Mouse (Mus musculus) left cerebral cortex, postnatal 10 days (tissue): ENCODE data around the gene Gm20517. TPM values are rescaled to one million over a fixed set of nuclear protein-coding genes. Genes with fewer than 3 reads are reported as not detected.
A peak's percentile ranks its signal among the peaks of the same experiment; 100 is the strongest.
"Not testable (repeated sequence)": the region's sequence is repeated elsewhere in the genome, so short reads cannot be mapped to it uniquely, and the experiment has no call there.

Experiments
- DNase-seq, 2 experiments: peaks; one replicate each; pipeline ENCODE4 v3.0.0; 2021 to 2022; ENCODE audit warnings: low spot score in 2 of 2, mixed read lengths in 1 of 2; ENCODE audit errors: extremely low spot score in 1 of 2
- intact Hi-C: fragments of 180-260 bp; cut with DNase I; formaldehyde crosslinking; loops from one replicate; pipeline ENCODE4 v1.15.1; 2025
- total RNA-seq, 2 experiments: library from RNA; stranded (reverse); gene quantifications; 2 replicates each; pipeline ENCODE4 v1.2.3; 2021

Gm20517 gene
- total RNA-seq, 2 experiments from 2014 or later: 6.2 to 6.4 TPM

DNA sequence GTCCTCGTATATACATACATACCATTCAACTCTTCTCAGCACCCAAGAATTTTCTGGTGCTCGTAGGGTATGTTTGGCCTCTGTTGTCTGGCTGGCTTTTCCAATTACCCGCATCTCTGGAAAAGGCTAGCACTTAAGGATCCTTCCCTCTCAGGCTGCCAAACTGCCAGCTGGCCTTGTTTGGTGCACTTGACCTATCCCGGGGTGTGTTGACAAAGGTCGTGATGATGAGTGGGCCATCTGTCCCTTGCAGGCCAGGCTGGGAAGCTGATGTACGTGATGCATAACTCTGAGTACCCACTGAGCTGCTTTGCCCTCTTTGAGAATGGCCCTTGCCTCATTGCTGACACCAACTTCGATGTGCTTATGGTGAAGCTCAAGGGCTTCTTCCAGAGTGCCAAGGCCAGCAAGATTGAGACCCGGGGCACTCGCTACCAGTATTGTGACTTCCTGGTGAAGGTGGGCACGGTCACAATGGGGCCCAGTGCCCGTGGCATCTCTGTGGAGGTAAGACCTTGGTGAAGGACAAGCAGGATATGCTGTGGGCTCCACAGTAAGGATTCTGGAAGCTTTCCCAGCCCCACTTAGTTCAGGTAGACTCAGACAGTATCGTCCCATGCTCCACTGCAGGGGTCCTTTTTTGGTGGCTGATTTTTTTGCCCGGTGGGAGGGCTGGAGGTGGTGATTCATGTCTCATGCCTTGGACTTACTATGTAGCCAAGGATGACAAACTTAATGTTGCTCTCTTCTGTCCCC lies 7.3 kb downstream of the Gm20517 start:
- intact Hi-C loops: no loop called here
- no peak for DNase-seq

DNA sequence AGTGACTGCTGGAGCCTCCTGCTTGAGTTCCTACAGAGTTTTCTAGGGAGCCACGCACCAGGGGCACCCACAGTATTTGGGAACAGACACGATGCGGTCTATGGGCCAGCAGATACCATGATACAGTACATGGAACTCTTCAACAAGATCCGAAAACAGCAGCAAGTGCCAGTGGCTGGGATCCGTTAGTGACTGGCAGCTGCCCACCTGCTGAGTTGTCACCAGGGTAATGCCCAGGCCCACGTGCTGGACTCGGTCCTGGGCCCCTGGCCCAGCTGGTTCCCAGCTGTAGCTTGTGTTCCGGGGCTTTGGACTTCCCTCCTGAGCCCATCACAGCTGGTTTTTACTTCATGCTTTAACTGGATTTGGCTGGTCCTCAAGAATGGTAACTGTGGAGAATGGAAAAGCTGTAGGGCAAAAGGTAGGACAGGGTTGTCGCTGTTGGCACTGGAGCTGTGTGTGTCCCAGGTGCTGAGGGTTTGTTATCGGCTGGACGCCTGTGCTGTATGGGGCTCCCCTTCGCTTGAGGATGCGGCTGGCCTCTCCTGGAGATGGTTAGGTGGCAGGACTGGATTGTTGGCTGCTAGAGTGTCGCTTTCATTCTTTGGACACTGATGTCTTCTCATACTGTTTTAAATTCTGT lies 11.6 kb downstream of the Gm20517 start:
- intact Hi-C loops: no loop called here
- no peak for DNase-seq

DNA sequence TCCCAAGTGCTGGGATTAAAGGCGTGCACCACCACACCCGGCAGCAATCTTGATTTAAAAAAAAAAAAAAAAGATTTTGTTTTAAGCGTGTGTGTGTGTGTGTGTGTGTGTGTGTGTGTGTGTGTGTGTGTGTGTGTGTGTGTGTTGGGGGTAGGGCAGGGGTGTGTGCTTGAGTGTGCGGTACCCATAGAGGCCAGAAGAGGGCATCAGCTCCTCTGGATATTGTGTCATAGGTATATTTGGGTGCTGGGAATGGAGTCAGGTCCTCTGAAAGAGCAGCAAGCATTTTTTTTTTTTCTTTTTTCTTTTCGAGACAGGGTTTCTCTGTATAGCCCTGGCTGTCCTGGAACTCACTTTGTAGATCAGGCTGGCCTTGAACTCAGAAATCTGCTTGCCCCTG lies 13.2 kb downstream of the Gm20517 start:
- DNase-seq, intact Hi-C loops: not testable (repeated sequence)

DNA sequence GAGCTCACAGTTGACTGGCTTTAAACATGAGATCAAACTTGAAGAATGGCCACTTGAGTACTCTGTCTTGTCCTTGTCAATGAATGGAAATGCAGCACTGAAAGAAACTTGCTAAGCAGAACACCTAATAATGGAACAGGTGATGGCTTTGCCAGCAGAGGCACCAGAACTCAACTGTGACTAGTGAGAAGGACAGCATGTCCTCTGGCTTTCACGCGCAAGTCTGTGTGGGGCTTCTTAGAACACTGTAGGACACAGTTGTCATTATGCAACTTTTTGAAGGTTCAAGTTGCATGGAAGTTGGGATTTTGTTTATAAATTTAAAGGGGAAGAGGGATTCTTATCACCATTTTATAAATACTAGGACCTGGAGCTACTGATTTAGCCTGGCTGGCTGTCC lies 13.7 kb downstream of the Gm20517 start:
- DNase-seq: no peak
- intact Hi-C loops: no loop called here

DNA sequence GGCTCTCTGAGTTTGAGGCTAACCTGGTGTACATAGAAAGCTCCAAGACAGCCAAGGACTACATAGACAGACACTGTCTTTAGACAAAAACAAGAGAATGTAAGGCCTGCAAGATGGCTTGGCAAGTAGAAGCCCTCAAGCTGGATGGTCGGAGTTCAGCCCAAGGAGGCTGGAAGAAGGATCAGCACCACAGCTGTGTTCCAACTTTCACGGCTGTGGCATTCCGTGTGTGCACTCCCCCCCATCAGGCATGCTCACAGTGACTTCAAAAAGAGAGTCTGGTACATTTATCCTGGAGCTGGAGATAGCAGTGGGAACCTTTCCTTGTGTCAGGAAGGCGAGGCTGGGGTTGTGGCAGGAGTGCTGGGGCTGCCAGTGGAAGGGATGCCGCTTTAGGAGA lies 14.6 kb downstream of the Gm20517 start:
- intact Hi-C loops: no loop called here
- no peak for DNase-seq

DNA sequence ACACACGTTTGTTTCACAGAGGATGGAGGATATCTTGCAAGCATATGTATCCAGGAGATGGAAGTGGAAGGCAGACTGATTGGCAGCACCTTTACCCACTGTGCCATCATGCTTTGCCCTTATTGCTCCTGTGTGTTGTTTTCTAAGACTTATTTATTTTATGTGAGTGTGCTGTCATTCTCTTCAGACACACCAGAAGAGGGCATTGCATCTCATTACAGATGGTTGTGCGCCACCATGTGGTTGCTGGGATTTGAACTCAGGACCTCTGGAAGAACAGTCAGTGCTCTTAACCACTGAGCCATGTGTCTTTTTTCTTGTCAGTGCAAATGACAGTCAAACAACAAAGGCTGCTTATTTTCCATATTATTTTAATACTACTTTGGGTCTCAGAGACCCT lies 16.4 kb downstream of the Gm20517 start:
- intact Hi-C loops: no loop called here
- DNase-seq: no peak

DNA sequence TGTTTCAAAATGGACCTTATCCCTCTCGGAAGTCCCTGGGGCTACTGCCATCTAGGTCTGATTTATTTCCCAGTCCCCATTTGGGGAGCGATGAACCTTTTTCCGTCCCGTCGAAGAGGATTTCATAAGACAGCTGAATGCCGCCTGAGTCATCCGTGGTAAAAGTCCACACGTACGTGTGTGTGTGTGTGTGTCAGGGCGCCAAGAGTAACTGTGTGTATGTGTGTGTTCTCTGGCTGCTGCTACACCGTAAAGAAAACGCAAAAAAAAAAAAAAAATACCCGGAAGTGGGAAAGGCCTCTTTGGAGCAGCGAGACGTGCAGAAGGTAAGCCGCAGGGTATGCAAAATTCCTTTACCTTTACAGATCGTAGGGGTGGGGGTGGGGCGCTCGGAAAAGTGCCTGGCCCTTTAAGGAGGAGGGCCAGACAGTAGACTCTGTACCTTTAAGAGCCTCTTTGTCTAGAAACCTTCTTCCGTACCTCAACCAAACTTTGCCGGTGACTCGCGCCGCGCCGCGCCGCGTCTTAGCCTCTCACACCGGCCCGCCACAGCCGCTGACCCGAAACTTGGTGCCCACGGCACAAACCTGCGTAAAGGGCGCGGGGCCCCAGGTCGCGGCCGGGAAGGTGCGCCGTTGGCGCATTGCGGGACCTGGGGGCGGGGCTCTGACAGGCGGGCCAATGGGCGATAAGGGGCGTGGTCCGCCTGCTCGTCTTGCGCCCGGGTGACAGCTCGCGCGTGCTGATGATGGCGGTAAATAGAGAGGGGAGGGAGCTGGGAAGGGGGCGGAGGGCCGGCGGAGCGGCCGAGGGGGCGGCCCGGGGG lies 17.7 kb downstream of the Gm20517 start:
- intact Hi-C loops: no loop called here
- DNase-seq: peak; percentile 93 to 98

DNA sequence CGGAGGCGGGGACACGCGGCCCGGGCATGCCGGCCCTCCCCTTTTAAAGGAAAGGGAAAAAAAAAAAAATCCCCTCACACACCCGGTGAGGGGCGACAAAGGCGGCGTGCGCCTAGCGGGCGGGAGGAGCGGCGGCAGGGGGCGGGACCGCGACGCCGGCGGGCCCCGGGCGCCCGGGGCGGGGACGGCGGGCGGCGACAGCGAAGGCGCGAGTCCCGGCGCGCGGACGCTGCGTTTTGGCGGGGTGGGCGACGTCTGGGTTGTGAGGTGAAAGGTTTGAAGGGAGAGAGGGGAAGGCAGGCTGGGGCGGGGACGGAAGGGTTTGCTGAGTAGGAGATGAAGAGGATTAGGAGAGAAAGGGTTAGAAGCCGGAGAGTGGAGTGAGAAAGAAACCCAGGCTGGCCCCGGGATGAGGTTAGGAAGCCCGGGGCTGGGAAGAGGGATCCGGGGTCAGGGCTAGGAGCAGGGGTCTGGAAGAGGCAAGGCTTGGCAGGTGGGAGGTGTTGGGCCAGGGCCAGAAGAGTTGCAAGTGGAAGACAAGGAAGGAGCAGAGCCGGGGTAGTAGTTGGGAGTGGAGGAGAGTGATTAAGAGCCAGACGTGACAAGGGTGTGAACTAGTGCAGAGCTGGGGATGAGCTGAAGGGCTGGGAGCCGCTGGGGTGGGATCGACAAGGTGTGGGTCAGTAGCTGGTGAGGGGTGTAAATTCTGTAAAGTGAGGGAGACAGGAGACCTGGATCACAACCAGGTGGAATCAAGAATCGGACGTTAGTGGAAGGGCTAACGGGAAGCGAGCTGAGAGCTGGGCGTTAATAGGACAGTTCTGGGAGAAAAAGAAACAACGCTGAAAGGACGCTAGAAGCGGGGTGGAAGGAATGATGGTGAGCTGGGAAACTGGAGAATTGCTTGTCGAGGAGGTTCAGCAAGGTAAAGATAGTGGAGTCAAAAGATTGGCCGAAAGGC lies 18.6 kb downstream of the Gm20517 start:
- DNase-seq: peak; percentile 47 to 74
- intact Hi-C loops: loop anchor here (5.0 kb wide), 1 partner anchor 42 kb away; no protein-coding TSS in a partner anchor

DNA sequence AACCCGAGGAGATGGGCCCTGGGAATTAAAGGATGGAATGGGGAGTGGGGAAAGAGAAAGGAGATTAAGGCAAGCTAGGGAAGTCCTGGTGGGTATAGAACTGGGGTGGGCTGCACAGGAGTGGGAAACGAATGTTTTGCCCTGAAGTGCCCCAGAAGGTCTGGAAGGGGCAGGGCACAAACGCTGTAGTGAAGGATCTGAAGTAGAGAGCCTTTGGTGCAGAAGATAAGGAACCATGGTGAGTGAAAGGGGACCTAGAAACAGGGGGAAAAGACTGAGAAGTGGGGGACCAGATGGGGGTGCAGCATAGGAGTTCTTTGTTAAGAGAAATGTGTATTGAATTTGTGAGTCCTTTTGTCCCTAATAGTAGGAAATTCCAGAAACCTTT lies 19.3 kb downstream of the Gm20517 start, which contains the start of gene Usp49:
TSS of gene Usp49 (plus strand) at position 13 of the 388 bp plus-strand sequence.
- no peak for DNase-seq
- intact Hi-C loops: loop anchor here (5.0 kb wide), 1 partner anchor 42 kb away; no protein-coding TSS in a partner anchor

DNA sequence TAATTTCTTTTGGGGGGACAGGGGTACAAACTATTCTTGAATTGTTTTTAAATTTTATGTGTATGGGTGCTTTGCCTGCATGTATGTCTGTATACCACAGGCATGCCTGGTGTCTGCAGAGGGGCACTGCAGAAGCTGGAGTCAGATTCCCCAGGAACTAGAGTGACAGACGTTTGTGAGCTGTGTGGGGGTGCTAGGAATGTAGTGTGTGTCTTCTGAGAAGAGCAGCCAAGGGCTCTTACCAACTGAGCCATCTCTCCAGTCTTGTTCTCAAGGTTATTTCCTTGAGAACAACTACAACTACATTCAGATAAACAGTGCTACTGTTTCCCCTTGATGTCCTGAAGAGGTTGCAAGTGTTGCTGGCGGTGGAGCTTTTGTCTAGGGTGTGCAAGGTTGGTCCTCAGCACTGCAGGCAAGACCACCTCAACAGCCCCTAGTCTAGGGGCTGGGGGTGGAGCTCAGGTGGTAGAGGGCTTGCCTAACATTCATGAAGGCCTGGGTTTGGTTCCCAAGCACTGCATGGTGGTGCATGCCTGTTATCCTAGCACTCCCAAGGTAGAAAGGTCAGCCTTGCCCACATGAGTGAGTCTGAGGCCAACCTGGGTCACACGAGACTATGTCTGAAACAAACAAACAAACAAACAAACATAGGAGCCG lies 20.9 kb downstream of the Gm20517 start:
- intact Hi-C loops: loop anchor here (5.0 kb wide), 1 partner anchor 40 kb away; no protein-coding TSS in a partner anchor
- no peak for DNase-seq

DNA sequence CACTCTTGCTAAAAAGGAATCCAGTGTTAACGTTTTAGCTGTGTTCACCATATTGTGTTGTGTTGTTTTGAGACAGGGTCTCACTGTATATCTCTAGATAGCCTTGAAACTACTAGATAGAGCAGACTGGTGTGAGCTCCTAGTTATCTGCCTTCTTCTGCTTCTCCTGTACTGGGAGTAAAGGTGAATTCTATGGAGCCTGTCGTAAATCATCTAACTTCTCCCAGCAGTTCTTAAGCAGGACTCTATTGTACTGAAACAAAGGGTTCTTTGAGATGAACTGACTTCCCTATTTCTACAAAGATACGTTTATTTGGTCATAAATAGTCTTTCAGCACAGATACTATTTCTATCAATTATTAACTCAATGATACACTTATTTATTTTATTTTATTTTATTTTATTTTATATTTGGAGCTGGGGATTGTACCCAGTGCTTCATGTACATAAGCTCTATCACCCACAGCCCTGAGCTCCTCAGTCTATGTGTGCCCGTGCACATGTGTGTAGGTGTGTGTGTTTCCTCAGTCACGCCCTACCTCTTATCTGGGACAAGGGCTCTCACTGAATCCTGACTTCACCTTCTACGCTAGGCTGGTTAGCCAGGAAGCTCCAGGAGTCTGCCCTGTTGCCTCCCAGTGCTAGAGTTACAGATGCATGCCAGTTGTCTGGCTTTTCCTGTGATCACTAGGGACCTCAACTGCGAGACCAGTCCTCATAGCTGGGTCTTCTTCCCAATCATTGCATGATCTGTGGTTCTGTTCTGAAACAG lies 22.8 kb downstream of the Gm20517 start:
- intact Hi-C loops: loop anchor here (5.0 kb wide), 1 partner anchor 38 kb away; no protein-coding TSS in a partner anchor
- DNase-seq: no peak

DNA sequence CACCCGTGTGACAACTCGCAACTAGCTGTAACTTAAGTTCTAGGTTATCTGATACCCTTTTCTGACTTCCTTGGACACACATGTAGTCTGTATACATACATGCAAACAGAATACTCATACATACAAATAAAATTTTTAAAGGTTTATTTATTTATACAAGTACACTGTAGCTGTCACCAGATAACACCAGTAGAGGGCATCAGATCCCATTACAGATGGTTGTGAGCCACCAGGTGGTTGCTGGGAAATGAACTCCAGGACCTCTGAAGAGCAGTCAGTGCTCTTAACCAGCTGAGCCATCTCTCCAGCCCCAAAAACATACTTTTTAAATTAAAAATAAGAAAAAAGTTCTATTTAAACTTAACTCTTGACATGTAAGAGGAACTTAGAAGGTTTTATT lies 31.6 kb downstream of the Gm20517 start:
- intact Hi-C loops: no loop called here
- no peak for DNase-seq

DNA sequence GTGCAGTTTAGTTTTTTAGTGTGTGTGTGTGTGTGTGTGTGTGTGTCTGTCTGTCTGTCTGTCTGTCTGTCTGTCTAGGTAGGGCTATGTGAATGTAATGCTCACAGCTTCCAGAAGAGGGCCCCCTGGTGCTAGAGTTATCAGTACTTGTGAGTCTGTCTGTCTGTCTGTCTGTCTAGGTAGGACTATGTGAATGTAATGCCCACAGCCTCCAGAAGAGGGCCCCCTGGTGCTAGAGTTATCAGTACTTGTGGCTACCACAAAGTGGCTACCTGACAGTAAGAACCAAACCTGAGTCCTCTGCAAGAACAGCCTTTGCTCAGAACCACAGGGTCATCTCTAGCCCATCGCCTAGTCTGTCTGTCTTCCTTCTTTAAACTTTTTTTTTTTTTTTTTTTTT lies 35.3 kb downstream of the Gm20517 start:
- intact Hi-C loops: no loop called here
- peak; percentile 29 to 74 for DNase-seq

DNA sequence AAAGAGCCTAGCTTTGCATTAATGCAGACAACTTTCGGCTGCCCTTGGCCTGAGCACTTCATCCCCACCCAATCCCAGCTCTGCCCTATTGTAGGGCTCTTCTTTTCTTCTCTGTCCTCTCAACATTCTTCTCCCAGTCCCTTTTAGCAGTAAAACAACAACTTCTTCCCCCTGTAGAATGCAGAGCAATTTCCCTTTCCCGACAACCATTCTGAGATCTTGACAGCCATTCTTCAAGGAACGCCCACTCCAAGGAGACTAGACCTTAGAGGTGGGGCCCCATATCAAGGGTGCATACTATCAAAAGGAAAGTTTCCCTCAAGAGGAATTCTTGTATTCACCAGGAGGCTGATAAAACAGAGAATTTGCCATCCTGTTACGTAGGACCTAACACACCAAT lies 37.6 kb downstream of the Gm20517 start:
- intact Hi-C loops: no loop called here
- DNase-seq: no peak

DNA sequence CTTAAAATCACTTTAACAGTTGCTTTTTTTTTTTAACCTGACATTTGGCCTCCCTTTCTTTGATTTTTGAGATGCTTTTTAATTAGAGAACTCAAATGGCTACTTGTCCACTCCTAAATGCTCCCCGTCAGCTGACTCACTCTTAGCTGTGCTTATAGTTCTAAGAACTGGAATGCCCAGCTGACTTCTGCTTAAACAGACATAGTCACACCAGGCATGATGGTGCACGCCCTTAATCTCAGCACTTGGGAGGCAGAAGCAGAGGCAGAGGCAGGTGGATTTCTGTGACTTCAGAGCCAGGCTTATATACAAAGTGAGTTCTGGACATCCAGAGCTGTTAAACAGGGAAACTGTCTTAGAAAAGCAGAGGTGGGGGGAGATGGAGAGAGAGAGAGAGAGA lies 40.6 kb downstream of the Gm20517 start:
- intact Hi-C loops: no loop called here
- no peak for DNase-seq

DNA sequence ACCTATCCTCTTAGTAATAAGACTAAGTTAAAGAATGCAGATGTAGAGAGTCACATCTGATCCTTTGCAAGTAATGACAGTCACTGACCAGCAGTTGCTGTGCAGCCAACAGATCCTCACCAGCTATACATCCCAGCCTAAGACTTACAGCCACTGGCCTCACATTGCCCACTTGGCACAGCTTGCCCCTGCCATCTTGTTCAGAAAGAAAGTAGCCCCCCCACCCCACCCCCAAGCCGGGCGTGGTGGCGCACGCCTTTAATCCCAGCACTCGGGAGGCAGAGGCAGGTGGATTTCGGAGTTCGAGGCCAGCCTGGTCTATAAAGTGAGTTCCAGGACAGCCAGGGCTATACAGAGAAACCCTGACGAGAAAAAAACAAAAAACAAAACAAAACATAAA lies 43.0 kb downstream of the Gm20517 start:
- DNase-seq, intact Hi-C loops: not testable (repeated sequence)

DNA sequence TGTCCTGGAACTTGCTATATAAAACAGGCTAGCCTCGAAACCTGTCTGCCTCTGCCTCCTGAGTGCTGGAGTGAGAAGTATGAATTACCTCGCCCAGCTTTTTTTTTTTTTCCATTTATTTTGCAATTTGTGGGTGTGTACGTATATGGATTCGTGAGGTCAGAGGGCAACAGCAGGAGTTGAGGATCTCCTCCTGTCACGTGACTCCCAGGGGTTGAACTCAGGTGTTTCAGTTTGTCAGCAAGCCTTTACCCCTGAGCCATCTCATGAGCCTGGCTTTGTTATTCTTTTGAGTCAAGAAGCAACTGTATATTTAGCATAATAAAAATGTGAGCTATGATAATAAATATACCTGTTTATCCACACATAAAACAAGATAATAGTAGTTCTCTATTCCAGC lies 44.3 kb downstream of the Gm20517 start:
- no peak for DNase-seq
- intact Hi-C loops: no loop called here
